Mouse (Mus musculus) lung, postnatal 0 days (tissue): Measurements from ENCODE around the gene Reep6.

Experiments
- CTCF ChIP-seq: IDR thresholded peaks from 2 replicates; pipeline ENCODE4 v1.5.1; 2016; ENCODE audit warnings: antibody characterized with exemption, mild to moderate bottlenecking
- EP300 ChIP-seq: IDR thresholded peaks from 2 replicates; pipeline ENCODE4 v1.6.1; 2016; ENCODE audit warnings: antibody characterized with exemption, mild to moderate bottlenecking, control low read depth

DNA sequence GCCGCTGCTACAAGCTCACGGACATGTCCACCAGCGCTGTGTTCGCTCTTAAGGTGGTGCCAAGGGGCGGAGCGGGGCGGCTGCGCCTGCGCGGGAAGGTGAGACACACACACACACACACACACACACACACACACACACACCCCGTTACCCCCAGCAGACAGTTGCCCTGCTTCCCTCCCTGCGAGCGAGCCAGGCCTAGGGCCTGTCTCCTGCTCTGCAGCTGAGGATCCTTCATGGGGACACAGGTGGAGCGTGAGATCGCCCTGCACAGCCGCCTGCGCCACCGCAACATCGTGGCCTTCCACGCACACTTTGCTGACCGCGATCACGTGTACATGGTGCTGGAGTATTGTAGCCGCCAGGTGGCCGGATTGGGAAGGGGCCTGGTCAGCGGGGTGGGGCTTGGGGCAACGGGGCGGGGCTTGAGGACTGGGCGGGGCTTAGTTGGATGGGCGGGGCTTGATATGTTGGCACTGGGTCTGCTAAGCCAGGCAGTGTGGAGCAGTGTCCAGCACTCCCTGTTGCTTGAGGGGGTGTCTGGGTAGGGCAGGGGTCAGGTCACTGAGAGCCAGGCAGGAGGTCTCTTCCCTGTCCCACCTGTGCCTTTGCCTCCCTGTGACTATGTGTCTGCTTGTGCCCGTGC, 28.4 kb downstream of the Reep6 start:
- TF ChIP-seq CTCF (peak; percentile 41; the same call in 1 of the 2 replicates), EP300 (no peak)
